Mouse (Mus musculus) heart, embryonic 10.5 days (tissue): Measurements from ENCODE around the gene Alg5. TPM values are rescaled to one million over a fixed set of nuclear protein-coding genes. Genes with fewer than 3 reads are reported as not detected.

Source experiments
- DNase-seq: peaks from one replicate; pipeline ENCODE4 v3.0.0-alpha.2; 2017; ENCODE audit warnings: low spot score
- H3K27ac ChIP-seq: fragments of 300-500 bp; sonication (generic); 2 replicates; pipeline ENCODE4 v1.5.1; 2016; ENCODE audit warnings: mild to moderate bottlenecking
- H3K27me3 ChIP-seq: fragments of 300-500 bp; sonication (generic); 2 replicates; pipeline ENCODE4 v1.6.1; 2016; ENCODE audit warnings: mild to moderate bottlenecking; ENCODE audit not compliant: poor library complexity, insufficient read depth, severe bottlenecking
- H3K36me3 ChIP-seq: fragments of 300-500 bp; sonication (generic); 2 replicates; pipeline ENCODE4 v1.6.1; 2016; ENCODE audit warnings: mild to moderate bottlenecking, moderate library complexity
- H3K4me1 ChIP-seq: fragments of 300-500 bp; sonication (generic); 2 replicates; pipeline ENCODE4 v1.6.1; 2016; ENCODE audit warnings: mild to moderate bottlenecking
- H3K4me3 ChIP-seq: fragments of 300-500 bp; sonication (generic); 2 replicates; pipeline ENCODE4 v1.5.1; 2016; ENCODE audit warnings: mild to moderate bottlenecking, moderate library complexity
- H3K9me3 ChIP-seq: fragments of 300-500 bp; sonication (generic); 2 replicates; pipeline ENCODE4 v1.6.1; 2016; ENCODE audit warnings: mild to moderate bottlenecking, moderate library complexity
- WGBS: fragments of 180-500 bp; shearing (Covaris S2); methylation state at CpG from one replicate; pipeline ENCODE4 v1.1.7; 2016; 5-methylcytosine and 5-hydroxymethylcytosine counted together
- polyA plus RNA-seq: library from polyadenylated mRNA; unstranded; fragments of >200 nt; fragmentation: Nextera tagmentation; extraction: Ambion mirVana; gene quantifications from 2 replicates; pipeline ENCODE4 v1.2.1, GENCODE M21; 2016

Gene Alg5
- polyA plus RNA-seq, 1 experiment from 2014 or later: 49.1 TPM

- no peaks in the 10 kb centered on the region for H3K27me3 ChIP-seq
- H3K27ac ChIP-seq: no peak overlapping the region
- H3K4me1 ChIP-seq: no peaks in the 10 kb centered on the region
- 87% methylated on average over 10 of the region's 10 CpGs for WGBS
- H3K36me3 ChIP-seq: peaks cover 77% of the 10 kb centered on the region
- DNase-seq: no peak
- H3K4me3 ChIP-seq: no peak overlapping the region
- H3K9me3 ChIP-seq: no peaks in the 10 kb centered on the region
These were observed 11.4 kb upstream of the Alg5 start for GRCm38 (mm10) chr3:54723741-54724500.

- H3K4me1 ChIP-seq: no peaks in the 10 kb centered on the region
- no peak overlapping the region for H3K4me3 ChIP-seq
- WGBS: 82% methylated on average over 2 of the region's 2 CpGs
- no peaks in the 10 kb centered on the region for H3K27me3 ChIP-seq
- H3K9me3 ChIP-seq: no peaks in the 10 kb centered on the region
- no peak overlapping the region for H3K27ac ChIP-seq
- peaks cover 83% of the 10 kb centered on the region for H3K36me3 ChIP-seq
- no peak for DNase-seq
These were observed 10.0 kb upstream of the Alg5 start for GRCm38 (mm10) chr3:54725344-54725743.

DNA sequence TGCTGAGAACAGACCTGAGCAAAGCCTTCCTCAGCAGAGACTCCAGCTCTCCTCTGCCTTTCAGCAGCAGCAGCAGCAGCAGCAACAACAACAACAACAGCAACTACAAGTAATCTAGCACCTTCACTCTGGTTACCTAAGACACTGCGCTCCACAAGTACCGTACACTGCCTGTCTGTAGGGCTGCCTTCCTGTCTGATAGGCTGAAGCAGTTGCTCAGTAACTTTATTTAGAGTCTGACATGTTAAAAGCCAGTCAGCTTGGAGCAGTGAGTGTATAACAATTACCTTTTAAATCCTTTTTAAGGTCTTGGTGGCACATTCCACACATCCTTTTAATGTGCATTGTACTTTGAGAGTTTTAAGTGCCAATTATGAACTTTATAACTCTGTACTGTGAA, 7.8 kb upstream of the Alg5 start:
- H3K9me3 ChIP-seq: no peaks in the 10 kb centered on the region
- no peaks in the 10 kb centered on the region for H3K4me1 ChIP-seq
- no peak overlapping the region for H3K4me3 ChIP-seq
- H3K27ac ChIP-seq: no peak overlapping the region
- H3K36me3 ChIP-seq: peaks cover 84% of the 10 kb centered on the region
- 95% methylated on average over 2 of the region's 2 CpGs for WGBS
- H3K27me3 ChIP-seq: no peaks in the 10 kb centered on the region
- no peak for DNase-seq

GRCm38 (mm10) chr3:54728100-54728499, 7.2 kb upstream of the Alg5 start:
- no peak overlapping the region for H3K27ac ChIP-seq
- 87% methylated on average over 6 of the region's 6 CpGs for WGBS
- H3K9me3 ChIP-seq: no peaks in the 10 kb centered on the region
- H3K4me1 ChIP-seq: no peaks in the 10 kb centered on the region
- H3K4me3 ChIP-seq: no peak overlapping the region
- peaks cover 84% of the 10 kb centered on the region for H3K36me3 ChIP-seq
- no peak for DNase-seq
- H3K27me3 ChIP-seq: no peaks in the 10 kb centered on the region

DNA sequence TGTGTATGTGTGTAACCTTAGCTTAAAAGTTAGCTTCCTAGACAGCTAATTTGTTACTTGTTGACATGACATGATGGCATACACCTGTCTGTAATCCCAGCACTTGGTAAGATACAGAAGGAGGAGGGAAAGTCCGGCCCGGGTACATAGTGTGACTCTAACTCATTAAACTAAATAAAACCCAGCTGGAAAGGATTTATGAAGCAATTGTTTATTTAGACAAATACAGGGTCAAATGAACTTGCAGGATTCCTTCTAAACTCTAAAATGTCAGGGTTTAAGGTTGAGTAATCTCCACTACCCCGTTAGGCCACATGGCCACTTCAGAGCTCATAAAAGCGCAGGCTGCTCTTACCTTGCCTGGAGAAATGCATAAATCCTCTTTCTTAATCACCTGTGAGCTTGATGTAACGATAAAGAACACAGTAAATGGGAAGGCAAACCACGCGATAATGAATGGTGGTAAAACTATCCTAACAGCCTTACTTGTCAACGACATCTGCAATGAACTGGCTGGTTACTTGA, 3.7 kb upstream of the Alg5 start:
- WGBS: 88% methylated on average over 8 of the region's 8 CpGs
- H3K4me1 ChIP-seq: no peaks in the 10 kb centered on the region
- no peak overlapping the region for H3K27ac ChIP-seq
- peaks cover 70% of the 10 kb centered on the region for H3K36me3 ChIP-seq
- no peak for DNase-seq
- no peaks in the 10 kb centered on the region for H3K27me3 ChIP-seq
- no peaks in the 10 kb centered on the region for H3K9me3 ChIP-seq
- no peak overlapping the region for H3K4me3 ChIP-seq

GRCm38 (mm10) chr3:54732371-54732770, 3.0 kb upstream of the Alg5 start:
- no peak overlapping the region for H3K4me3 ChIP-seq
- 71% methylated on average over 4 of the region's 4 CpGs for WGBS
- no peak overlapping the region for H3K27ac ChIP-seq
- peaks cover 63% of the 10 kb centered on the region for H3K36me3 ChIP-seq
- DNase-seq: no peak
- H3K4me1 ChIP-seq: no peaks in the 10 kb centered on the region
- H3K9me3 ChIP-seq: no peaks in the 10 kb centered on the region
- H3K27me3 ChIP-seq: no peaks in the 10 kb centered on the region

DNA sequence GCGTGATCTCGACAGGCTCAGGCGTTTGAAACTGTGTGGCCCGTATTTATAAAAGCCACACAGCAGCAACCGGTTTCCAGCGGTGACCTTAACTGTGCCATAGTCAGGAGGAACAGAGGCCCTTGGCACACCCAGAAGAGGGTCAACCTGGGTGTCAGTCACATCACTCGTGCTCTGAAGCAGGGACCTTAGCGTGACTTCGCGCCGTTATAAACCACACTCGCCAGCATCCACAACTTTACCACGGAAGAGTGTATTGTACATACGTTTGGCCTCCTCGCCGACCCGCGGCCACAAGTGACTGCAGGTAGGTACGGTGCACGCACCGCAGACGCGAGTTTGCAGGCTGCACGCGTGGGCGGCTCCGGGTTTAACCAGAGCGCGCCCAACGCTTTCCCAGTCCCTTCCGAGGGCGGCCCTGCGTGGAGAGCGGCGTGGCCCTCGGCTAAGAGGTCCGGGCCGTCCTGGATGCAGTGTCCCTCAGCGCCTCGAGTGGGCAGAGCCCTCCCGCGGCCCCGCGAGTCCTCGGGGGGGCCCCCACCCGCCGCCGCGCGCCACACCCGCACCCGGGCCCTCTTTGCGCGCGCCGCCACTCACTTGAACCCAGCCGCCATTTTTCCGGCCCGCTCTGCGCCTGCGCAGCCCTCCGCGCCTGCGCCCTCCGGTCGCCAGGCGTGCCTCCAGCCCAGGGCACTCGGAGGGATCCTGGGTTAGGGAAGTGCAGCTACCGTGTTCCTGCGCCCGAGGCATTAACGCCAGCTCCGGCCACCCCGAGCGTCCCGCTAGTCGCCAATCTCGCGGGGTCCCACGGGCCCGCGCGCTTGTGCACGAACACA, 710 bp upstream of the Alg5 start:
- H3K27ac ChIP-seq: peak overlapping the region; percentile 98
- H3K9me3 ChIP-seq: no peaks in the 10 kb centered on the region
- no peaks in the 10 kb centered on the region for H3K27me3 ChIP-seq
- H3K4me1 ChIP-seq: no peaks in the 10 kb centered on the region
- DNase-seq: peak; percentile 95
- WGBS: under 1% methylated on average over 84 of the region's 84 CpGs
- H3K4me3 ChIP-seq: peak overlapping the region; percentile 95
- H3K36me3 ChIP-seq: peaks cover 54% of the 10 kb centered on the region

GRCm38 (mm10) chr3:54736101-54736927, 975 bp downstream of the Alg5 start:
- DNase-seq: no peak

GRCm38 (mm10) chr3:54737317-54737716, 2.0 kb downstream of the Alg5 start:
- H3K27ac ChIP-seq: no peak overlapping the region
- peaks cover 49% of the 10 kb centered on the region for H3K36me3 ChIP-seq
- H3K9me3 ChIP-seq: no peaks in the 10 kb centered on the region
- no peaks in the 10 kb centered on the region for H3K27me3 ChIP-seq
- H3K4me1 ChIP-seq: no peaks in the 10 kb centered on the region
- 93% methylated on average over 8 of the region's 8 CpGs for WGBS
- H3K4me3 ChIP-seq: no peak overlapping the region
- DNase-seq: no peak

More at GRCm38 (mm10) chr3:54736101-54736927, 975 bp downstream of the Alg5 start:
- Histone ChIP-seq H3K4me3 (peak overlapping the region; percentile 95), H3K27ac (peak overlapping the region; percentile 98), H3K4me1 (no peaks in the 10 kb centered on the region), H3K36me3 (peaks cover 49% of the 10 kb centered on the region), H3K27me3 (no peaks in the 10 kb centered on the region), H3K9me3 (no peaks in the 10 kb centered on the region)
- 60% methylated on average over 18 of the region's 18 CpGs for WGBS

- DNase-seq: no peak
- peaks cover 81% of the 10 kb centered on the region for H3K36me3 ChIP-seq
- no peaks in the 10 kb centered on the region for H3K9me3 ChIP-seq
- H3K27me3 ChIP-seq: no peaks in the 10 kb centered on the region
- H3K4me1 ChIP-seq: peaks cover 2% of the 10 kb centered on the region; the same call in 1 of the 2 replicates
- WGBS: 97% methylated on average over 11 of the region's 11 CpGs
- H3K27ac ChIP-seq: no peak overlapping the region
- H3K4me3 ChIP-seq: no peak overlapping the region
These were observed 6.6 kb downstream of the Alg5 start for GRCm38 (mm10) chr3:54741965-54742364.

DNA sequence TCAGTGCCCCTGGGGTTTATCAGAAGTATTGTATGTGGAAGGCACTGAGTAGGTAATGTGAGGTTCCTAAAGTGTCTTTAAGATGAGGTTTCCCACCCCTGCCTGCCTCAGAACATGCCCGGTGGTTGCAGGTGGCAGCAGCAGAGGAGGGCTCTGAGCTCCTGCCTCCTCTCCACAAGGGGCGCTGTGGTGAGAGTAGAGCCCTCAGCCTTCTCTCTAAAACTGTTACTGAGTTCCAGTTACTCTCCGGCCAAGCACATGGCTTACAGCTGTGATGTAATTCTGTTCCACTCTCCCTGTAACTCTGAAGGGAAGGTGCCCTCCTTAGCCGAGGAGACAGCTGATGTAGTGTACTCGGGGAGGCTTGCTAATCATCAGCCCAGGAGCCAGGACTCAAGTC, 10.5 kb downstream of the Alg5 start:
- DNase-seq: no peak
- Histone ChIP-seq H3K4me3 (no peak overlapping the region), H3K9me3 (no peaks in the 10 kb centered on the region), H3K4me1 (peaks cover 7% of the 10 kb centered on the region; the same call in 1 of the 2 replicates), H3K27ac (no peak overlapping the region), H3K36me3 (peaks cover 98% of the 10 kb centered on the region), H3K27me3 (no peaks in the 10 kb centered on the region)
- 57% methylated on average over 5 of the region's 5 CpGs for WGBS

GRCm38 (mm10) chr3:54753411-54753810, 18.1 kb downstream of the Alg5 start:
- no peak overlapping the region for H3K27ac ChIP-seq
- no peak overlapping the region for H3K4me3 ChIP-seq
- 76% methylated on average over 4 of the region's 4 CpGs for WGBS
- peaks cover 10% of the 10 kb centered on the region; the same call in 1 of the 2 replicates for H3K27me3 ChIP-seq
- no peak for DNase-seq
- peaks cover 14% of the 10 kb centered on the region for H3K4me1 ChIP-seq
- no peaks in the 10 kb centered on the region for H3K9me3 ChIP-seq
- peaks cover 32% of the 10 kb centered on the region for H3K36me3 ChIP-seq
